Mouse (Mus musculus) hindbrain, embryonic 16.5 days (tissue): Measurements from ENCODE around the gene Lrrc14b. TPM values are rescaled to one million over a fixed set of nuclear protein-coding genes. Genes with fewer than 3 reads are reported as not detected.

Source experiments
- ATAC-seq: fragments of 200-750 bp; cut with Nextera tagmentation; 2 replicates; pipeline ENCODE4 v1.8.0; 2017; ENCODE audit warnings: moderate TSS enrichment, moderate library complexity
- H3K27ac ChIP-seq: fragments of 300-500 bp; sonication (generic); 2 replicates; pipeline ENCODE4 v1.5.1; 2014; ENCODE audit warnings: low read depth, mild to moderate bottlenecking, control low read depth, low read length, moderate library complexity
- H3K27me3 ChIP-seq: fragments of 300-500 bp; sonication (generic); replicated peaks from 2 replicates; pipeline ENCODE4 v1.6.1; 2014; ENCODE audit warnings: low read length; ENCODE audit not compliant: control insufficient read depth, insufficient read depth
- H3K36me3 ChIP-seq: fragments of 300-500 bp; sonication (generic); 2 replicates; pipeline ENCODE4 v1.6.1; 2014; ENCODE audit warnings: mild to moderate bottlenecking, low read length, moderate library complexity, mixed read lengths; ENCODE audit not compliant: control insufficient read depth, insufficient read depth
- H3K4me1 ChIP-seq: fragments of 300-500 bp; sonication (generic); 2 replicates; pipeline ENCODE4 v1.6.1; 2014; ENCODE audit warnings: low read depth, low read length; ENCODE audit not compliant: control insufficient read depth, insufficient read depth
- H3K4me2 ChIP-seq: fragments of 300-500 bp; sonication (generic); 2 replicates; pipeline ENCODE4 v1.6.1; 2014; ENCODE audit warnings: mild to moderate bottlenecking, low read length, control low read depth, moderate library complexity
- H3K4me3 ChIP-seq: fragments of 300-500 bp; sonication (generic); 2 replicates; pipeline ENCODE4 v1.5.1; 2014; ENCODE audit warnings: mild to moderate bottlenecking, low read length, control low read depth, moderate library complexity
- H3K9ac ChIP-seq: fragments of 300-500 bp; sonication (generic); 2 replicates; pipeline ENCODE4 v1.6.1; 2014; ENCODE audit warnings: low read depth, mild to moderate bottlenecking, control low read depth, low read length, moderate library complexity
- H3K9me3 ChIP-seq: fragments of 300-500 bp; sonication (generic); 2 replicates; pipeline ENCODE4 v1.6.1; 2014; ENCODE audit warnings: mild to moderate bottlenecking, low read length, moderate library complexity; ENCODE audit not compliant: control insufficient read depth
- WGBS: fragments of 180-500 bp; shearing (Covaris S2); extraction: QIAGEN DNeasy Blood & Tissue Kit; methylation state at CpG from one replicate; pipeline ENCODE4 v1.1.7; 2014; 5-methylcytosine and 5-hydroxymethylcytosine counted together
- polyA plus RNA-seq: library from polyadenylated mRNA; unstranded; fragments of >200 nt; fragmentation: Nextera tagmentation; extraction: Ambion mirVana; gene quantifications from 2 replicates; pipeline ENCODE4 v1.2.1, GENCODE M21; 2015

Lrrc14b gene
- polyA plus RNA-seq, 1 experiment from 2014 or later: not detected

- H3K9me3 ChIP-seq: no peaks in the 10 kb centered on the region
- no peak overlapping the region for H3K9ac ChIP-seq
- WGBS: 82% methylated on average over 2 of the region's 2 CpGs
- H3K4me1 ChIP-seq: no peaks in the 10 kb centered on the region
- H3K27ac ChIP-seq: no peak overlapping the region
- no peaks in the 10 kb centered on the region for H3K27me3 ChIP-seq
- ATAC-seq: no peak
- H3K36me3 ChIP-seq: peaks cover 24% of the 10 kb centered on the region
- H3K4me2 ChIP-seq: no peak overlapping the region
- H3K4me3 ChIP-seq: no peak overlapping the region
Observed at GRCm38 (mm10) chr13:74362218-74362617, 1.6 kb downstream of the Lrrc14b start.

GRCm38 (mm10) chr13:74356491-74356890, 7.3 kb downstream of the Lrrc14b start:
- Histone ChIP-seq H3K36me3 (peaks cover 32% of the 10 kb centered on the region), H3K27me3 (no peaks in the 10 kb centered on the region), H3K4me3 (no peak overlapping the region), H3K4me1 (no peaks in the 10 kb centered on the region), H3K9me3 (no peaks in the 10 kb centered on the region), H3K27ac (no peak overlapping the region), H3K9ac (no peak overlapping the region), H3K4me2 (no peak overlapping the region)
- WGBS: 96% methylated on average over 13 of the region's 13 CpGs
- no peak for ATAC-seq

GRCm38 (mm10) chr13:74350435-74350906, 13.3 kb downstream of the Lrrc14b start:
- Histone ChIP-seq H3K9me3 (no peaks in the 10 kb centered on the region), H3K27ac (peak overlapping the region; percentile 73), H3K4me2 (peak overlapping the region; percentile 56), H3K9ac (peak overlapping the region; percentile 91), H3K4me3 (peak overlapping the region; percentile 88), H3K4me1 (peaks cover 16% of the 10 kb centered on the region), H3K36me3 (0 out of 2 replicates have a peak, but pooled peaks cover 4% of the 10 kb centered on the region), H3K27me3 (no peaks in the 10 kb centered on the region)
- ATAC-seq: no peak
- 2% methylated on average over 15 of the region's 15 CpGs for WGBS

- Histone ChIP-seq H3K9me3 (no peaks in the 10 kb centered on the region), H3K27me3 (no peaks in the 10 kb centered on the region), H3K9ac (peak within 1 kb of the TSS; percentile 91), H3K4me3 (peak within 1 kb of the TSS; percentile 88), H3K4me2 (peak within 1 kb of the TSS; percentile 82), H3K4me1 (peaks cover 16% of the 10 kb centered on the region), H3K27ac (peak within 1 kb of the TSS; percentile 85), H3K36me3 (0 out of 2 replicates have a peak, but pooled peaks cover 4% of the 10 kb centered on the region)
- WGBS: 2% methylated on average over 57 of the region's 57 CpGs
- ATAC-seq: peak; percentile 99
Observed at GRCm38 (mm10) chr13:74349566-74350434, 14.0 kb downstream of the Lrrc14b start, which contains the start of the genes Sdha and Ccdc127. TSS of gene Sdha (minus strand) at chr13:74350280. TSS of gene Ccdc127 (plus strand) at chr13:74350309.

GRCm38 (mm10) chr13:74341036-74341435, 22.8 kb downstream of the Lrrc14b start:
- peak; percentile 80 for ATAC-seq
- H3K27ac ChIP-seq: no peak overlapping the region
- peaks cover 42% of the 10 kb centered on the region for H3K36me3 ChIP-seq
- WGBS: 58% methylated on average over 3 of the region's 3 CpGs
- no peak overlapping the region for H3K9ac ChIP-seq
- H3K27me3 ChIP-seq: no peaks in the 10 kb centered on the region
- H3K4me3 ChIP-seq: no peak overlapping the region
- no peaks in the 10 kb centered on the region for H3K9me3 ChIP-seq
- no peaks in the 10 kb centered on the region for H3K4me1 ChIP-seq
- no peak overlapping the region for H3K4me2 ChIP-seq

- ATAC-seq: no peak
- Histone ChIP-seq H3K9ac (no peak overlapping the region), H3K4me2 (no peak overlapping the region), H3K4me3 (no peak overlapping the region), H3K9me3 (no peaks in the 10 kb centered on the region), H3K27ac (no peak overlapping the region), H3K27me3 (no peaks in the 10 kb centered on the region), H3K36me3 (peaks cover 42% of the 10 kb centered on the region), H3K4me1 (no peaks in the 10 kb centered on the region)
Observed at GRCm38 (mm10) chr13:74329321-74329720, 34.5 kb downstream of the Lrrc14b start.

- Histone ChIP-seq H3K9me3 (no peaks in the 10 kb centered on the region), H3K27ac (peak within 1 kb of the TSS; percentile 76), H3K9ac (peak within 1 kb of the TSS; percentile 88), H3K4me3 (peak within 1 kb of the TSS; percentile 69), H3K27me3 (no peaks in the 10 kb centered on the region), H3K4me1 (peaks cover 9% of the 10 kb centered on the region), H3K4me2 (peak within 1 kb of the TSS; percentile 76), H3K36me3 (peaks cover 17% of the 10 kb centered on the region)
- peak; percentile 99 for ATAC-seq
- WGBS: under 1% methylated on average over 36 of the region's 36 CpGs
Observed at GRCm38 (mm10) chr13:74317170-74317849, 46.5 kb downstream of the Lrrc14b start, which contains the start of gene Pdcd6. TSS of gene Pdcd6 (minus strand) at chr13:74317580.

- WGBS: 4% methylated on average over 14 of the region's 15 CpGs
- peaks cover 11% of the 10 kb centered on the region for H3K36me3 ChIP-seq
Observed at GRCm38 (mm10) chr13:74316789-74317169, 47.0 kb downstream of the Lrrc14b start.

GRCm38 (mm10) chr13:74316386-74316785, 47.4 kb downstream of the Lrrc14b start:
- peak overlapping the region; percentile 88 for H3K9ac ChIP-seq
- peaks cover 9% of the 10 kb centered on the region for H3K4me1 ChIP-seq
- WGBS: 42% methylated on average over 4 of the region's 4 CpGs
- H3K36me3 ChIP-seq: peaks cover 9% of the 10 kb centered on the region
- no peaks in the 10 kb centered on the region for H3K27me3 ChIP-seq
- peak overlapping the region; percentile 70; the same call in 1 of the 2 replicates for H3K27ac ChIP-seq
- no peak for ATAC-seq
- H3K9me3 ChIP-seq: no peaks in the 10 kb centered on the region
- H3K4me2 ChIP-seq: peak overlapping the region; percentile 76
- H3K4me3 ChIP-seq: peak overlapping the region; percentile 69

More at GRCm38 (mm10) chr13:74316789-74317169, 47.0 kb downstream of the Lrrc14b start:
- Histone ChIP-seq H3K9me3 (no peaks in the 10 kb centered on the region), H3K27me3 (no peaks in the 10 kb centered on the region), H3K4me1 (peaks cover 9% of the 10 kb centered on the region), H3K27ac (peak overlapping the region; percentile 70; the same call in 1 of the 2 replicates), H3K4me2 (peak overlapping the region; percentile 76), H3K4me3 (peak overlapping the region; percentile 69), H3K9ac (peak overlapping the region; percentile 88)
- ATAC-seq: no peak
